Mouse (Mus musculus) ES-E14 (cell line): ENCODE results near the gene Zscan10.

Source experiments
- CHD2 ChIP-seq: IDR thresholded peaks from 2 replicates; pipeline ENCODE4 v1.6.1; 2014; ENCODE audit warnings: mild to moderate bottlenecking, low read depth, low read length, inconsistent platforms
- HCFC1 ChIP-seq: IDR thresholded peaks from 2 replicates; pipeline ENCODE4 v1.6.1; 2012; ENCODE audit warnings: low read length, inconsistent platforms, borderline replicate concordance; ENCODE audit not compliant: insufficient read depth
- MAFK ChIP-seq: IDR thresholded peaks from 2 replicates; pipeline ENCODE4 v1.6.1; 2014; ENCODE audit warnings: mild to moderate bottlenecking, low read depth, low read length, inconsistent platforms; ENCODE audit not compliant: insufficient read depth
- ZNF384 ChIP-seq: IDR thresholded peaks from 2 replicates; pipeline ENCODE4 v1.6.1; 2012; ENCODE audit warnings: low read depth, low read length, inconsistent platforms

GRCm38 (mm10) chr17:23603542-23603941, 2.9 kb downstream of the Zscan10 start:
- no peak for TF ChIP-seq CHD2
- no peak for TF ChIP-seq MAFK
- TF ChIP-seq ZNF384: 0 out of 2 replicates have a peak, but pooled peaks have one; percentile 8
- TF ChIP-seq HCFC1: no peak
